In the genomic region with DNA sequence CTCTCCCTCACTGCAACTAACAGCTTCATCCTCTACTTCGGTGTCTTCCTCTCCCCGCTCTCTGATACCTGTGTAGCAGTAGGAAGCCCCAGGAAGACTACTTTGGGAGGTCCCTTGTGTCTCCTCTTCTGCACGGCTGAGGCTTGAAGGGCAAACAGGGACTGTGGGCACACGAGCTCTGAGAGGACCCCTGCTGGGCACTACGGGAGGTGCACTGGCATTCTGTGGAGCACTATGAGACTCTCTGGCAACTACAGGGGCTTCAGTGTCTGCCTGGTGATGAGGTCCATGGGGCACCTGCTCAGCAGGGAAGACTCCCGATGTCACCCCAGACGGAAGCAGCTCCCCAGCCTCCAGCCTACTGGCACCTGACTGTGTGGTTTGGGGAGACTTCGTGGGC, we compare ENCODE assay signal across 10 mouse cellular contexts. TPM values are rescaled to one million over a fixed set of nuclear protein-coding genes. Genes with fewer than 3 reads are reported as not detected.
A peak's percentile ranks its signal among the peaks of the same experiment; 100 is the strongest.
DNase-seq lines count a peak whose midpoint lies in the region; ATAC-seq and TF ChIP-seq lines count a peak whose summit lies in the region.
"Had no signal": no experiment of that assay in that cellular context is flagged by ENCODE, and none has a peak within 500 bp of the region (broad histone marks: within the 10 kb centered on the region; RNA-seq: fewer than 3 reads in every experiment).

No protein-coding gene starts in this region.

- DNase-seq in midbrain, postnatal 0 days (ENCODE audit: low spot score): no peak
- DNase-seq in MEL (ENCODE audit: low read depth, low spot score): peak; percentile 37
- DNase-seq in lung, postnatal 36 days: no peak

- no peak for TF ChIP-seq POLR2A in MEL (IDR thresholded peaks at IDR 0.05; ENCODE audit: control insufficient read depth in 1 of 2, insufficient read depth in 1 of 2, low read depth in 1 of 2, low read length in 2 of 2, poor library complexity in 1 of 2)
- TF ChIP-seq POLR2A in olfactory bulb, adult 2 months (IDR thresholded peaks at IDR 0.05; ENCODE audit: insufficient read depth, low read depth, low read length): no peak

- 84% methylated on average over 8 of the region's 8 CpGs for WGBS in hindbrain, embryonic 16.5 days
- 84% methylated on average over 8 of the region's 8 CpGs for WGBS in hindbrain, embryonic 13.5 days
- 86% methylated on average over 8 of the region's 8 CpGs for whole genome bisulfite sequencing in midbrain, postnatal 0 days
- 87% methylated on average over 8 of the region's 8 CpGs for WGBS in midbrain, embryonic 16.5 days
- 69% methylated on average over 8 of the region's 8 CpGs for WGBS in olfactory bulb, adult 2 months

- no peak overlapping the region for H3K27ac ChIP-seq in hindbrain, embryonic 16.5 days (ENCODE audit: low read depth, low read length)
- H3K27ac ChIP-seq in hindbrain, embryonic 13.5 days: no peak overlapping the region
- H3K27ac ChIP-seq in midbrain, postnatal 0 days (ENCODE audit: low read depth, low read length): no peak overlapping the region
- no peak overlapping the region for H3K27ac ChIP-seq in midbrain, embryonic 16.5 days (ENCODE audit: low read length)
- H3K27ac ChIP-seq in MEL (ENCODE audit: control insufficient read depth, low read depth, low read length): no peak overlapping the region
- no peak overlapping the region for H3K27ac ChIP-seq in olfactory bulb, adult 2 months (ENCODE audit: insufficient read depth, low read depth, low read length)
- H3K27ac ChIP-seq: embryonic facial prominence, embryonic 12.5 days; liver, embryonic 15.5 days had no signal

- no peak overlapping the region for H3K4me3 ChIP-seq in hindbrain, embryonic 16.5 days (ENCODE audit: low read length)
- H3K4me3 ChIP-seq in hindbrain, embryonic 13.5 days: no peak overlapping the region
- no peak overlapping the region for H3K4me3 ChIP-seq in midbrain, postnatal 0 days (ENCODE audit: low read depth, low read length)
- no peak overlapping the region for H3K4me3 ChIP-seq in midbrain, embryonic 16.5 days (ENCODE audit: low read depth, low read length)
- H3K4me3 ChIP-seq in MEL (ENCODE audit: control insufficient read depth in 1 of 2, insufficient read depth in 1 of 2, low read depth in 2 of 2, low read length in 2 of 2): no peak overlapping the region
- no peak overlapping the region for H3K4me3 ChIP-seq in olfactory bulb, adult 2 months (ENCODE audit: insufficient read depth, low read depth, low read length)
- H3K4me3 ChIP-seq: embryonic facial prominence, embryonic 12.5 days; liver, embryonic 15.5 days had no signal

- H3K9ac ChIP-seq in hindbrain, embryonic 16.5 days (ENCODE audit: low read depth, low read length): no peak overlapping the region
- H3K9ac ChIP-seq in hindbrain, embryonic 13.5 days: no peak overlapping the region
- H3K9ac ChIP-seq in midbrain, postnatal 0 days (replicated peaks; ENCODE audit: low read length, poor library complexity, severe bottlenecking): no peak overlapping the region
- no peak overlapping the region for H3K9ac ChIP-seq in midbrain, embryonic 16.5 days (ENCODE audit: low read depth, low read length)
- H3K9ac ChIP-seq in MEL (ENCODE audit: control insufficient read depth, low read depth, low read length, poor library complexity, severe bottlenecking): no peak overlapping the region
- H3K9ac ChIP-seq: embryonic facial prominence, embryonic 12.5 days; liver, embryonic 15.5 days had no signal

- H3K4me1 ChIP-seq in hindbrain, embryonic 16.5 days (ENCODE audit: control insufficient read depth, insufficient read depth, low read depth, low read length): no peaks in the 10 kb centered on the region
- no peaks in the 10 kb centered on the region; the same call in 1 of the 2 replicates for H3K4me1 ChIP-seq in hindbrain, embryonic 13.5 days (replicated peaks)
- H3K4me1 ChIP-seq in midbrain, postnatal 0 days (ENCODE audit: insufficient read depth, low read length): no peaks in the 10 kb centered on the region
- no peaks in the 10 kb centered on the region for H3K4me1 ChIP-seq in midbrain, embryonic 16.5 days (ENCODE audit: control insufficient read depth, insufficient read depth, low read length)
- no peaks in the 10 kb centered on the region for H3K4me1 ChIP-seq in MEL (ENCODE audit: control insufficient read depth in 1 of 2, insufficient read depth in 2 of 2, low read length in 2 of 2)
- peaks cover 8% of the 10 kb centered on the region; the same call in 1 of the 2 replicates for H3K4me1 ChIP-seq in olfactory bulb, adult 2 months (ENCODE audit: control insufficient read depth, insufficient read depth, low read length)
- H3K4me1 ChIP-seq: embryonic facial prominence, embryonic 12.5 days; liver, embryonic 15.5 days had no signal

- peak; percentile 49 for TF ChIP-seq CTCF in midbrain, postnatal 0 days (IDR thresholded peaks at IDR 0.05)
- peak; percentile 35 to 54 (median 53) for TF ChIP-seq CTCF in MEL (IDR thresholded peaks at IDR 0.05 in 2 of 3, conservative IDR thresholded peaks at IDR 0.05 in 1 of 3; ENCODE audit: control insufficient read depth in 1 of 3, insufficient read depth in 1 of 3, low read depth in 2 of 3, low read length in 3 of 3, poor library complexity in 1 of 3, severe bottlenecking in 1 of 3)
- TF ChIP-seq CTCF in olfactory bulb, adult 2 months (IDR thresholded peaks at IDR 0.05; ENCODE audit: insufficient read depth, low read depth, low read length): peak; percentile 34; the same call in 1 of the 2 replicates

- H3K36me3 ChIP-seq in hindbrain, embryonic 16.5 days (ENCODE audit: control insufficient read depth, insufficient read depth, low read length): peaks cover 72% of the 10 kb centered on the region
- peaks cover 99% of the 10 kb centered on the region for H3K36me3 ChIP-seq in hindbrain, embryonic 13.5 days
- peaks cover 92% of the 10 kb centered on the region for H3K36me3 ChIP-seq in midbrain, postnatal 0 days (ENCODE audit: insufficient read depth, low read length)
- H3K36me3 ChIP-seq in midbrain, embryonic 16.5 days (ENCODE audit: control insufficient read depth, insufficient read depth, low read length): peaks cover 62% of the 10 kb centered on the region
- peaks cover 0 to 14% of the 10 kb centered on the region in 2 experiments; a peak in 2 of 4 replicates for H3K36me3 ChIP-seq in MEL (ENCODE audit: control insufficient read depth in 1 of 2, insufficient read depth in 2 of 2, low read length in 2 of 2)

- no peak for TF ChIP-seq EP300 in MEL (IDR thresholded peaks at IDR 0.05; ENCODE audit: low read depth in 1 of 2, low read length in 2 of 2)

- H3K27me3 ChIP-seq in hindbrain, embryonic 16.5 days (replicated peaks; ENCODE audit: control insufficient read depth, insufficient read depth, low read length): no peaks in the 10 kb centered on the region
- H3K27me3 ChIP-seq in hindbrain, embryonic 13.5 days: no peaks in the 10 kb centered on the region
- H3K27me3 ChIP-seq in midbrain, postnatal 0 days (ENCODE audit: insufficient read depth, low read length): no peaks in the 10 kb centered on the region
- no peaks in the 10 kb centered on the region for H3K27me3 ChIP-seq in midbrain, embryonic 16.5 days (ENCODE audit: control insufficient read depth, insufficient read depth, low read depth, low read length)
- no peaks in the 10 kb centered on the region for H3K27me3 ChIP-seq in MEL (ENCODE audit: control insufficient read depth in 1 of 2, insufficient read depth in 2 of 2, low read length in 2 of 2)
- H3K27me3 ChIP-seq: embryonic facial prominence, embryonic 12.5 days; liver, embryonic 15.5 days had no signal

- 0 out of 2 replicates have a peak, but pooled peaks have one; percentile 14 for ATAC-seq in hindbrain, embryonic 16.5 days
- ATAC-seq in hindbrain, embryonic 13.5 days (ENCODE audit: low FRiP score): no peak
- no peak for ATAC-seq in midbrain, postnatal 0 days (ENCODE audit: low FRiP score)
- ATAC-seq in midbrain, embryonic 16.5 days: no peak
- ATAC-seq in monocyte, adult 5-6 weeks (replicated peaks; ENCODE audit: insufficient number of reproducible peaks, low FRiP score, low TSS enrichment, poor library complexity, severe bottlenecking): no peak

- H3K9me3 ChIP-seq in hindbrain, embryonic 16.5 days (ENCODE audit: control insufficient read depth, low read length): no peaks in the 10 kb centered on the region
- H3K9me3 ChIP-seq in hindbrain, embryonic 13.5 days: no peaks in the 10 kb centered on the region
- no peaks in the 10 kb centered on the region for H3K9me3 ChIP-seq in midbrain, postnatal 0 days (ENCODE audit: low read length)
- no peaks in the 10 kb centered on the region for H3K9me3 ChIP-seq in midbrain, embryonic 16.5 days (replicated peaks; ENCODE audit: control insufficient read depth, low read length, poor library complexity, severe bottlenecking)
- no peaks in the 10 kb centered on the region for H3K9me3 ChIP-seq in MEL (replicated peaks; ENCODE audit: insufficient read depth, low read length)
- H3K9me3 ChIP-seq: embryonic facial prominence, embryonic 12.5 days; liver, embryonic 15.5 days had no signal

- TF ChIP-seq RAD21 in MEL (IDR thresholded peaks at IDR 0.05; ENCODE audit: low read depth, low read length): no peak

- H3K4me2 ChIP-seq in hindbrain, embryonic 16.5 days (ENCODE audit: low read length): no peak overlapping the region
- no peak overlapping the region for H3K4me2 ChIP-seq in hindbrain, embryonic 13.5 days
- H3K4me2 ChIP-seq in midbrain, postnatal 0 days (ENCODE audit: low read depth, low read length, poor library complexity, severe bottlenecking): no peak overlapping the region
- H3K4me2 ChIP-seq in midbrain, embryonic 16.5 days (ENCODE audit: low read length): no peak overlapping the region
- H3K4me2 ChIP-seq: embryonic facial prominence, embryonic 12.5 days; liver, embryonic 15.5 days had no signal

- no peaks in the 10 kb centered on the region for H3K79me2 ChIP-seq in MEL (ENCODE audit: control insufficient read depth, insufficient read depth, low read length, poor library complexity)

TF ChIP-seq in MEL, 35 proteins besides CTCF, POLR2A, EP300 and RAD21 (continues in another document):
- TF ChIP-seq POLR2AphosphoS5 (IDR thresholded peaks at IDR 0.05; ENCODE audit: borderline replicate concordance, low read depth, low read length): no peak
- no peak for TF ChIP-seq CHD2 (IDR thresholded peaks at IDR 0.05; ENCODE audit: low read length)
- no peak for TF ChIP-seq JUND (IDR thresholded peaks at IDR 0.05; ENCODE audit: low read depth, low read length)

RNA-seq across cellular contexts. Expression of gene Ice1, which starts 32.7 kb away (rescaled TPM):
- 27.2 and 31.5 TPM in 2 replicates for polyA plus RNA-seq in hindbrain, embryonic 16.5 days (2015; fragmentation: Nextera tagmentation; extraction: Ambion mirVana)
- polyA plus RNA-seq in hindbrain, embryonic 13.5 days (2015; fragmentation: Nextera tagmentation; extraction: Ambion mirVana): 28.5 and 29.3 TPM in 2 replicates
- total RNA-seq in midbrain, postnatal 0 days (2014; rRNA removed): 77.4 and 88.7 TPM in 2 replicates
- polyA plus RNA-seq in midbrain, postnatal 0 days (2015; fragmentation: Nextera tagmentation; extraction: Ambion mirVana): 23.5 and 25.4 TPM in 2 replicates
- 35.1 and 38.2 TPM in 2 replicates for polyA plus RNA-seq in midbrain, embryonic 16.5 days (2015; fragmentation: Nextera tagmentation; extraction: Ambion mirVana)
- total RNA-seq in MEL (2012; rRNA removed): 37.6 and 39.2 TPM in 2 replicates
- polyA plus RNA-seq in MEL (2012; ENCODE audit: insufficient read depth in 1 of 2, insufficient read length in 2 of 2, low read depth in 1 of 2, low replicate concordance in 2 of 2, missing spikeins in 1 of 2): 10 to 100 TPM; 33.5 to 40.1 TPM
- 59.6 TPM in 1 of 2 replicates, not detected in the other for polyA plus RNA-seq in olfactory bulb, adult 2 months (2012; ENCODE audit: insufficient read depth, insufficient read length, low replicate concordance, missing spikeins)
- 34.4 to 51.3 TPM (median 38.3 TPM) in 3 replicates for total RNA-seq in monocyte, adult 5-6 weeks (2017)
